Mouse (Mus musculus) stomach, embryonic 15.5 days (tissue): ENCODE results near the gene Vav1. TPM values are rescaled to one million over a fixed set of nuclear protein-coding genes. Genes with fewer than 3 reads are reported as not detected.
"Not testable (repeated sequence)": the region's sequence is repeated elsewhere in the genome, so short reads cannot be mapped to it uniquely, and the experiment has no call there.

ENCODE experiments used
- ATAC-seq: fragments of 200-750 bp; cut with Nextera tagmentation; 2 replicates; pipeline ENCODE4 v1.8.0; 2017; ENCODE audit warnings: low read depth, moderate number of reproducible peaks, moderate TSS enrichment; ENCODE audit not compliant: insufficient read depth, low FRiP score
- H3K27ac ChIP-seq: fragments of 300-500 bp; sonication (generic); 2 replicates; pipeline ENCODE4 v1.5.1; 2015; ENCODE audit warnings: mild to moderate bottlenecking, inconsistent platforms
- H3K27me3 ChIP-seq: fragments of 300-500 bp; sonication (generic); replicated peaks from 2 replicates; pipeline ENCODE4 v1.6.1; 2015; ENCODE audit warnings: inconsistent platforms
- H3K36me3 ChIP-seq: fragments of 300-500 bp; sonication (generic); 2 replicates; pipeline ENCODE4 v1.6.1; 2015; ENCODE audit warnings: inconsistent platforms
- H3K4me1 ChIP-seq: fragments of 300-500 bp; sonication (generic); 2 replicates; pipeline ENCODE4 v1.6.1; 2015; ENCODE audit warnings: inconsistent platforms
- H3K4me2 ChIP-seq: fragments of 300-500 bp; sonication (generic); 2 replicates; pipeline ENCODE4 v1.6.1; 2015; ENCODE audit warnings: mild to moderate bottlenecking, inconsistent platforms
- H3K4me3 ChIP-seq: fragments of 300-500 bp; sonication (generic); replicated peaks from 2 replicates; pipeline ENCODE4 v1.5.1; 2015; ENCODE audit warnings: inconsistent platforms
- H3K9ac ChIP-seq: fragments of 300-500 bp; sonication (generic); 2 replicates; pipeline ENCODE4 v1.6.1; 2015; ENCODE audit warnings: inconsistent platforms
- H3K9me3 ChIP-seq: fragments of 300-500 bp; sonication (generic); 2 replicates; pipeline ENCODE4 v1.6.1; 2016; ENCODE audit warnings: inconsistent platforms
- WGBS: fragments of 180-500 bp; shearing (Covaris S2); methylation state at CpG from one replicate; pipeline ENCODE4 v1.1.7; 2015; 5-methylcytosine and 5-hydroxymethylcytosine counted together
- polyA plus RNA-seq: library from polyadenylated mRNA; unstranded; fragments of >200 nt; fragmentation: Nextera tagmentation; extraction: Ambion mirVana; gene quantifications from 2 replicates; pipeline ENCODE4 v1.2.1, GENCODE M21; 2015

The Vav1 gene
- polyA plus RNA-seq, 1 experiment from 2014 or later, result 4.4 TPM

- H3K27me3 ChIP-seq, result no peaks in the 10 kb centered on the region
- H3K9ac ChIP-seq, result peak overlapping the region; percentile 41
- no peaks in the 10 kb centered on the region for H3K9me3 ChIP-seq
- peaks cover 8% of the 10 kb centered on the region for H3K4me1 ChIP-seq
- ATAC-seq, result peak; percentile 82
- under 1% methylated on average over 53 of the region's 53 CpGs for WGBS
- no peaks in the 10 kb centered on the region for H3K36me3 ChIP-seq
- H3K27ac ChIP-seq, result peak overlapping the region; percentile 63
- H3K4me2 ChIP-seq, result peak overlapping the region; percentile 86
- H3K4me3 ChIP-seq, result peak overlapping the region; percentile 56
These were observed 3.5 kb upstream of the Vav1 start for GRCm38 (mm10) chr17:57275111-57275996.

DNA sequence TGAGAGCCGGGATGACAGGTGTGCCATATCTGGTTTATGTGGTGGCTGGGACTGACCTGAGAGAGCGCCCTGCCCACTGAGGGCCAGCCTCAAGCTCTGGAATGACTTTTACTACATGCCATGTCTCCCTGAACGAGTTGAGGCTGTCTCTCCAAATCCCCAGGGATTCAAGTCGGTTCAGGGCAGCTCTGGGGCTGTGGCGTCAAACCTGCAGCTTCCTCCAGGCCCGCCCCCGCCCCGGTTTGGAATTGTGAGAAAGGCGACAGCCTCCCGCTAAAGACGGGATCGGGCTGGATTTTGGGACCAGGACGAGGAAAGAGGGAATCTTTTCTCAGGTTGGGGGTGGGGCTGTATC lies 2.9 kb upstream of the Vav1 start:
- H3K4me3 ChIP-seq, result peak overlapping the region; percentile 56
- peaks cover 8% of the 10 kb centered on the region for H3K4me1 ChIP-seq
- H3K4me2 ChIP-seq, result peak overlapping the region; percentile 86
- H3K27ac ChIP-seq, result 0 out of 2 replicates have a peak overlapping the region, but pooled peaks have one; percentile 3
- no peaks in the 10 kb centered on the region for H3K9me3 ChIP-seq
- 0 out of 2 replicates have a peak, but pooled peaks have one; percentile 3 for ATAC-seq
- no peaks in the 10 kb centered on the region for H3K27me3 ChIP-seq
- no peaks in the 10 kb centered on the region for H3K36me3 ChIP-seq
- WGBS, result under 1% methylated on average over 13 of the region's 13 CpGs
- no peak overlapping the region for H3K9ac ChIP-seq

DNA sequence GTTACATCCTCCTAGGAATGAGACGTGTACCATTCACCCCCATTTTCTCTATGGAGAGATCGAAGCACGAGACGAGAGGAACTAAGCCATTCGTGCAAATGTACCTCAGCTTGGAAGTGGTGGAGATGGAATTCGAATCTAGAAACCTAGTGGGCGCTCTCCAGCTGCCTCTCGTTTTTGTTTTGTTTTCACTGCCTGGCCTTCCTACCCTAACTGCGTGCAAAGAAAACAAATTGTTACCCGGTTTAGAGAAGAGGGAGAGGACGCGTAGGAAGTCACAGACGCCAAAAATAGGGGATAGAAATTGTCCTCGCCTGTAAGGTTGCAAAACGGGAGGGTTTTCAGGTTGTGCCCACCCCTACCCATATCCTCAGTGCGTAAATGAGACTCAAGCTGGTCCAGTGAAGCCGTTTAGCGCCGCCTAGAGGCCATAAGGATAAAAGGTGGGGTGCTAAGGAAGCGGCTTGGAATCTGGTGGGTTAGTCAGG lies 2.2 kb upstream of the Vav1 start:
- Histone ChIP-seq H3K27me3 (no peaks in the 10 kb centered on the region), H3K9ac (no peak overlapping the region), H3K36me3 (no peaks in the 10 kb centered on the region), H3K9me3 (no peaks in the 10 kb centered on the region), H3K4me1 (peaks cover 8% of the 10 kb centered on the region), H3K4me3 (peak overlapping the region; percentile 56), H3K4me2 (peak overlapping the region; percentile 86), H3K27ac (0 out of 2 replicates have a peak overlapping the region, but pooled peaks have one; percentile 33)
- ATAC-seq, result 0 out of 2 replicates have a peak, but pooled peaks have one; percentile 50
- under 1% methylated on average over 20 of the region's 20 CpGs for WGBS

GRCm38 (mm10) chr17:57277598-57278261 lies 1.2 kb upstream of the Vav1 start:
- H3K4me2 ChIP-seq, H3K36me3 ChIP-seq, H3K4me1 ChIP-seq, H3K27ac ChIP-seq, H3K9ac ChIP-seq, H3K4me3 ChIP-seq, H3K27me3 ChIP-seq, ATAC-seq, H3K9me3 ChIP-seq: not testable (repeated sequence)
- 80% methylated on average over 5 of the region's 5 CpGs for WGBS

GRCm38 (mm10) chr17:57278537-57278936 lies 363 bp upstream of the Vav1 start:
- no peak overlapping the region for H3K4me3 ChIP-seq
- peaks cover 8% of the 10 kb centered on the region for H3K4me1 ChIP-seq
- H3K9me3 ChIP-seq, result no peaks in the 10 kb centered on the region
- H3K9ac ChIP-seq, result no peak overlapping the region
- no peak overlapping the region for H3K27ac ChIP-seq
- no peaks in the 10 kb centered on the region for H3K27me3 ChIP-seq
- H3K36me3 ChIP-seq, result no peaks in the 10 kb centered on the region
- no peak for ATAC-seq
- peak overlapping the region; percentile 10; the same call in 1 of the 2 replicates for H3K4me2 ChIP-seq
- 58% methylated on average over 2 of the region's 2 CpGs for WGBS

DNA sequence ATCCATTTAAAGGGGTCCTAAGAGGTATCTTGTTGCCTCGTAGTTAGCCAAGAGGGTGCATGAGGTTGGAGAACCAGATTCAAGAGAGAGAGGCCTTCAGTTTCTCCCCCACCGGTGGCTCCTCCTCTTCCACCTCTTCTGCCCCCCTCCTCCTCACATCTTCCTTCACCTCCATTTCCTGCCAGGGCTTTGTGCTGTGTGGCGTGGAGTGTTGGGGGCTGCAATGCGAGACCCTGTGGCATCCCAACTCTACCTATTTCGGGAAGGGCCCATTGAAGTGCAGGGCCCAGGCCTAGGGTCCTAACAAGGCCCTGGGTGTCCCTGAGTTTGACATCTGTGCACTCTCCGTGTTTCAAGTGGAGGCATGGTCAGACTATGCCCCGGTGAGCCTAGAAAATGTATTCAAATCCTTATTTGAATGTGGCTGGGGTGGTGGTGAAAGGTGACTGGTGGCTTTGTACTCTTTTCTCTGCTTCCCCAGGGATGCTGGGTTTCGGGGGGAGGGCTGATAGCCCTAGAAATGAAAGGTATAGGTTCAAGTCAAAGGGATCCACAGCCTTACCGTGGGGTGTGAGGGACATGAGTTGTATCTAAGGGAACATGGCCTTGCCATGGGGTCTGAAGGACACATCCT lies 808 bp downstream of the Vav1 start:
- Histone ChIP-seq H3K27ac (no peak overlapping the region), H3K4me3 (peak overlapping the region; percentile 2; the same call in 1 of the 2 replicates), H3K9me3 (no peaks in the 10 kb centered on the region), H3K4me1 (peaks cover 5% of the 10 kb centered on the region), H3K36me3 (no peaks in the 10 kb centered on the region), H3K27me3 (no peaks in the 10 kb centered on the region), H3K9ac (no peak overlapping the region), H3K4me2 (no peak overlapping the region)
- no peak for ATAC-seq
- WGBS, result 48% methylated on average over 9 of the region's 9 CpGs

- no peaks in the 10 kb centered on the region for H3K9me3 ChIP-seq
- no peak overlapping the region for H3K27ac ChIP-seq
- WGBS, result 58% methylated on average over 3 of the region's 3 CpGs
- no peak for ATAC-seq
- H3K4me2 ChIP-seq, result no peak overlapping the region
- no peaks in the 10 kb centered on the region for H3K36me3 ChIP-seq
- H3K4me1 ChIP-seq, result peaks cover 5% of the 10 kb centered on the region
- no peak overlapping the region for H3K9ac ChIP-seq
- no peaks in the 10 kb centered on the region for H3K27me3 ChIP-seq
- no peak overlapping the region for H3K4me3 ChIP-seq
These were observed 1.5 kb downstream of the Vav1 start for GRCm38 (mm10) chr17:57280411-57280810.

DNA sequence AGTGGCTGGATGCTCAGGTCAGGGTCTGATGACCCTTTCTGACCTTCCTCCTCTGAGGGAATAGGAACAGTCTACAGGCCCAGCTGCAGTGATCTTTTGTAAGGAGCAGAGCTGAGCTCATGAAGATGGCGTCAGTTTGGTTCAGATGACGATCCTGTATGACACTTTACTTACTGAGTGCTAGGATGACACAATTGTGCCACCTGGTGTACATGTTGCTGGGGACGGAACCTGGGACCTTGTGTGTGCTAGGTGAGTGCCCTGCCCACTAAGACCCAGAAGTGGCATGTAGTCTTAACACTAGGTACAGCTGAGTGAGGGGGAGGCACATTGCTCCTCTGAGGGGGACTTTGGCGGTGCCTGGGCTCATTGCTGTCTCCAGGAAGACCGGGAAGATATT lies 5.0 kb downstream of the Vav1 start:
- Histone ChIP-seq H3K27me3 (no peaks in the 10 kb centered on the region), H3K4me2 (no peak overlapping the region), H3K27ac (no peak overlapping the region), H3K4me3 (no peak overlapping the region), H3K4me1 (no peaks in the 10 kb centered on the region), H3K36me3 (no peaks in the 10 kb centered on the region), H3K9ac (no peak overlapping the region), H3K9me3 (no peaks in the 10 kb centered on the region)
- 73% methylated on average over 5 of the region's 5 CpGs for WGBS
- ATAC-seq, result no peak

DNA sequence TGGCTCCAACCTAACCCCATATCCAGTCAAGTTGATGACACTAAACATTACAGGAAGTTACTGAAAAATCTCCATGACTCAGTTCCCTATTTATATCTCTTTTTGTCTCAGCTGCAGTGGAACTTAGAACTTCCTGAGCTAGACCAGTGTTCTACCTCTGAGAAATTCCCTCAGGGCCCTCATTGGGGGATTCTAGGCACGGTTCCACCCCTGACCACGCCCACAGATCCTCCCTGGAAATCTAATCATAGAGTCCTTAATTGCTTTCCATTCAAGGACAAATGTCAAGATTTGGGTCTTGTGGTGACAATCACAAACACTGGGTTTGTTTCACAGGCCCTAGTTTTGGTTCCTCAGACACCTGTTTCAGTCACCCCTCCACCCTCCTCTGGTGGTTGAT lies 6.2 kb downstream of the Vav1 start:
- H3K4me2 ChIP-seq, result no peak overlapping the region
- H3K27me3 ChIP-seq, result no peaks in the 10 kb centered on the region
- no peaks in the 10 kb centered on the region for H3K9me3 ChIP-seq
- no peak overlapping the region for H3K4me3 ChIP-seq
- H3K4me1 ChIP-seq, result no peaks in the 10 kb centered on the region
- no peak for ATAC-seq
- no peak overlapping the region for H3K27ac ChIP-seq
- H3K36me3 ChIP-seq, result no peaks in the 10 kb centered on the region
- WGBS, result 62% methylated on average over 2 of the region's 2 CpGs
- H3K9ac ChIP-seq, result no peak overlapping the region

DNA sequence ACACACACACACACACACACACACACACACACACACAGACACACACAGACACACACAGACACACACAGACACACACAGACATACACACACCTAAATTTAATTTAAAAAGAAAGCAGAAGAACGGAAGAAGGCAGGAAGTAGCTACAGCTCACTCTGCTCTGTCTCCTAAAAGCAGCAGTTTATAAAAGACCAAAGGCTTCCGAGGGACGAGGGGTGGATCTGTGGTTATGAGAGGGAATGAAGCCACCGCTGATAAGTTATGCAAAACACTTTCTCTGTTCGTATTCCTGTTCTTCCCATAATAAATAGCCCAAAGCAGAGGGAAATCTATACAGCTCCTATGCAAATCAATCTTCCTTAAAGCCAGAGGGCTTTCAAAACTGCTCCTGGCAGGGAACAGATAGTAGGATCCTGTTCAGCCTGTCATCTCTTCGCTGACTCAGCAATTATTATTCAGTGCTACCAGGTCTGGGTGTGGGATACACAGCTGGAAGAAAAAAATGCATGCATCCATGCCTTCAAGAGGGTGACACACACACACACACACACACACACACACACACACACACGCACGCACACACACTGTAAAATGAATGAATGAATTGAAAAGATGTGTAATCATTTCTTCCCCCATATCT lies 7.9 kb downstream of the Vav1 start:
- Histone ChIP-seq H3K9me3 (no peaks in the 10 kb centered on the region), H3K4me2 (no peak overlapping the region), H3K4me1 (no peaks in the 10 kb centered on the region), H3K27me3 (no peaks in the 10 kb centered on the region), H3K4me3 (no peak overlapping the region), H3K9ac (no peak overlapping the region), H3K36me3 (no peaks in the 10 kb centered on the region), H3K27ac (no peak overlapping the region)
- 59% methylated on average over 8 of the region's 8 CpGs for WGBS
- no peak for ATAC-seq

- H3K4me3 ChIP-seq, result no peak overlapping the region
- H3K9me3 ChIP-seq, result no peaks in the 10 kb centered on the region
- no peaks in the 10 kb centered on the region for H3K36me3 ChIP-seq
- ATAC-seq, result no peak
- H3K4me1 ChIP-seq, result no peaks in the 10 kb centered on the region
- 78% methylated on average over 5 of the region's 5 CpGs for WGBS
- H3K9ac ChIP-seq, result no peak overlapping the region
- H3K27me3 ChIP-seq, result no peaks in the 10 kb centered on the region
- no peak overlapping the region for H3K4me2 ChIP-seq
- no peak overlapping the region for H3K27ac ChIP-seq
These were observed 10.4 kb downstream of the Vav1 start for GRCm38 (mm10) chr17:57289252-57289651.
